Comparison of ENCODE assay signal across 23 mouse cellular contexts in the genomic region with DNA sequence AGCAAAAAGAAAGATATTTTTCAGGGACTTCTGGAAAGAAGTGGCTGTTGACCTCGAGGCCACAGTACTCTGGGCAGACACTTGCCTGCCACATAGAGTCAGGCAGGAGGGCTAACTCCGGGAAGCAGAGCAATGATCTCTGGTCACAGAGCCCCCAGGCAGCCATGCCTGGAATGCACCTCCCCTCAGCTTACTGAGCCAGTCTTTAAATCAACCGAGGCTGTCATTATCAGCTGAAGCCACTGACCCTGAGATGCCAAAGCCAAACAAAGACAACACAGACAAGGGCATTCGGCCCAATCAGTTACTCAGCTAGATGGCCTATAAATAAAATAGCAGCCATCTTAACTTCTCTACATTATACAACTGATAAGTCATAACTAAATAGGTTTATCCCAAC. TPM values are rescaled to one million over a fixed set of nuclear protein-coding genes. Genes with fewer than 3 reads are reported as not detected.
DNase-seq lines count a peak whose midpoint lies in the region; ATAC-seq lines count a peak whose summit lies in the region.
"Had no signal": no experiment of that assay in that cellular context is flagged by ENCODE, and none has a peak within 500 bp of the region (broad histone marks: within the 10 kb centered on the region; RNA-seq: fewer than 3 reads in every experiment).

No protein-coding gene starts in this region.

- DNase-seq in adrenal gland, adult (ENCODE audit: inconsistent age in 2 of 2, low spot score in 1 of 2), result peak; percentile 34 to 75
- no peak for DNase-seq in adrenal gland, adult 18-20 months (ENCODE audit: low spot score in 2 of 2)
- DNase-seq in kidney, postnatal 4 days, result peak; percentile 3 to 19
- DNase-seq in embryo, embryonic 10 days (ENCODE audit: low spot score), result peak; percentile 53
- peak; percentile 18 for DNase-seq in yolk sac, embryonic 10.5 days (ENCODE audit: low spot score)
- DNase-seq in gastrocnemius, postnatal 36 days, result no peak
- DNase-seq: cerebellum, postnatal 10 days; gastrocnemius, postnatal 10 days; heart, adult 2 months; kidney, adult 8-10 months; kidney, postnatal 36 days; lung, postnatal 4 days; thymus, adult 2 months had no signal

- H3K27ac ChIP-seq in kidney, embryonic 16.5 days (ENCODE audit: low read length), result no peak overlapping the region
- no peak overlapping the region for H3K27ac ChIP-seq in liver, embryonic 12.5 days
- H3K27ac ChIP-seq: heart, adult 2 months; hindbrain, embryonic 12.5 days; limb, embryonic 13.5 days; liver, embryonic 14.5 days; lung, embryonic 15.5 days; midbrain, embryonic 12.5 days; neural tube, embryonic 13.5 days had no signal

- H3K4me2 ChIP-seq in kidney, embryonic 16.5 days (replicated peaks; ENCODE audit: low read depth, low read length), result no peak overlapping the region
- H3K4me2 ChIP-seq in liver, embryonic 12.5 days, result no peak overlapping the region
- H3K4me2 ChIP-seq: hindbrain, embryonic 12.5 days; limb, embryonic 13.5 days; lung, embryonic 15.5 days; midbrain, embryonic 12.5 days; neural tube, embryonic 13.5 days had no signal

- intact Hi-C loops in gastrocnemius, postnatal 36 days (cut with DNase I), result no loop called here

- no peak for ATAC-seq in kidney, embryonic 16.5 days (ENCODE audit: low FRiP score, low TSS enrichment)
- ATAC-seq in liver, embryonic 12.5 days, result no peak
- ATAC-seq: forebrain, embryonic 14.5 days; Patski had no signal

- no peaks in the 10 kb centered on the region for H3K36me3 ChIP-seq in kidney, embryonic 16.5 days (ENCODE audit: insufficient read depth, low read length)
- no peaks in the 10 kb centered on the region for H3K36me3 ChIP-seq in liver, embryonic 12.5 days
- H3K36me3 ChIP-seq: hindbrain, embryonic 12.5 days; limb, embryonic 13.5 days; lung, embryonic 15.5 days; midbrain, embryonic 12.5 days; neural tube, embryonic 13.5 days had no signal

- H3K9me3 ChIP-seq in kidney, embryonic 16.5 days (ENCODE audit: low read length), result no peaks in the 10 kb centered on the region
- H3K9me3 ChIP-seq in liver, embryonic 12.5 days (replicated peaks), result no peaks in the 10 kb centered on the region
- H3K9me3 ChIP-seq: hindbrain, embryonic 12.5 days; limb, embryonic 13.5 days; lung, embryonic 15.5 days; midbrain, embryonic 12.5 days; neural tube, embryonic 13.5 days had no signal

- H3K9ac ChIP-seq in kidney, embryonic 16.5 days (replicated peaks; ENCODE audit: low read length), result no peak overlapping the region
- H3K9ac ChIP-seq in liver, embryonic 12.5 days, result no peak overlapping the region
- H3K9ac ChIP-seq: hindbrain, embryonic 12.5 days; limb, embryonic 13.5 days; liver, embryonic 14.5 days; lung, embryonic 15.5 days; midbrain, embryonic 12.5 days; neural tube, embryonic 13.5 days had no signal

- WGBS in kidney, embryonic 16.5 days, result 7% methylated on average over 4 of the region's 4 CpGs
- WGBS in liver, embryonic 12.5 days (ENCODE audit: insufficient replicate concordance), result 29% methylated on average over 4 of the region's 4 CpGs

- no peaks in the 10 kb centered on the region for H3K27me3 ChIP-seq in kidney, embryonic 16.5 days (ENCODE audit: insufficient read depth, low read length)
- H3K27me3 ChIP-seq in liver, embryonic 12.5 days (replicated peaks), result no peaks in the 10 kb centered on the region
- H3K27me3 ChIP-seq: hindbrain, embryonic 12.5 days; limb, embryonic 13.5 days; lung, embryonic 15.5 days; neural tube, embryonic 13.5 days had no signal

- H3K4me1 ChIP-seq in kidney, embryonic 16.5 days (ENCODE audit: insufficient read depth, low read length), result no peaks in the 10 kb centered on the region
- no peaks in the 10 kb centered on the region for H3K4me1 ChIP-seq in liver, embryonic 12.5 days
- H3K4me1 ChIP-seq: hindbrain, embryonic 12.5 days; limb, embryonic 13.5 days; lung, embryonic 15.5 days; neural tube, embryonic 13.5 days had no signal

- no peak overlapping the region for H3K4me3 ChIP-seq in kidney, embryonic 16.5 days (ENCODE audit: low read length)
- no peak overlapping the region for H3K4me3 ChIP-seq in liver, embryonic 12.5 days
- H3K4me3 ChIP-seq: heart, adult 2 months; hindbrain, embryonic 12.5 days; limb, embryonic 13.5 days; lung, embryonic 15.5 days; midbrain, embryonic 12.5 days; neural tube, embryonic 13.5 days had no signal

RNA-seq across cellular contexts. Expression of a gene that starts 52.2 kb away (rescaled TPM):
- under 1 TPM; 0.40 to 0.64 TPM for total RNA-seq in adrenal gland, adult 18-20 months (2021)
- 0.10 and 0.15 TPM in 2 replicates for polyA plus RNA-seq in kidney, embryonic 16.5 days (2015; fragmentation: Nextera tagmentation; extraction: Ambion mirVana)
- not detected in 2 replicates for polyA plus RNA-seq in liver, embryonic 12.5 days (2016; fragmentation: Nextera tagmentation; extraction: Ambion mirVana)
- 1 to 10 TPM; 6.4 to 8.2 TPM for total RNA-seq in gastrocnemius, postnatal 36 days (2021)

Comparison
In these comparisons a context has a peak if more than half of its experiments do, and no peak if none do; other contexts are left out.
1. DNase-seq: peak in adrenal gland, adult (2 of 2), kidney, postnatal 4 days (2 of 2), embryo, embryonic 10 days (single experiment) and yolk sac, embryonic 10.5 days (single experiment); none in adrenal gland, adult 18-20 months (0 of 2) and gastrocnemius, postnatal 36 days (0 of 2).
2. RNA of a gene that starts 52.2 kb away (total RNA-seq): 6.4 to 8.2 TPM in gastrocnemius, postnatal 36 days; 0.40 to 0.64 TPM in adrenal gland, adult 18-20 months; every median in the first group is over 4 times any median in the second.